In the genomic region with DNA sequence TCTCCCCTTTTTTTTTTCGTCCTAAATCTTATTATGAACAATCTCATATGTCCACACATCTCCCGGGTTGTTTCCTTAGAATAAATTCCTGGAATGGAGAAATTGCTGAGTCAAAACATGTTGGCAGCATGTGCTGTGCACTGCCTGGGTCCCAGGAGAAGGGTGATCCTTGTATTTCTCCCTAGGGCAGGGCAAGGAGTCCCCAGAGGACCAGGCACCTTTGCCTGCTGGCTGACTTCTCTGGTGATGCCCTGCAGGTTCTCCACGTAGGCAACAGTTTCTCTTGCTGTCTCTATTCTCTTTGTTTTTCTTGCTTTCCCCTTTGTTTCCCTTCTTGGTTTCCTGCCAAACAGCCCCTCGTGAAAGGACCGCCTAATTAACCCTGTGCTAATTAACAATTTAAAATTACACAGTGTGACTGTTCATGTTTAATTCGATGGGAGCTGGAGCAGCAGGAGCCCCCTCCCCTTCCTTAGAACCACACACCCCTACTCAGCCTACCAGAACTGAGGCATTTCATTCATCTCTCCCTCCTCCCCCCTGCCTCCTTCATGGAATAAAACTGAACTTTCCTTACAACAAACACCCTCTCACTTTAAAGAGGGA, we compare ENCODE assay signal across 14 mouse cellular contexts.
DNase-seq lines count a peak whose midpoint lies in the region; ATAC-seq and TF ChIP-seq lines count a peak whose summit lies in the region.
"Had no signal": no experiment of that assay in that cellular context is flagged by ENCODE, and none has a peak within 500 bp of the region (broad histone marks: within the 10 kb centered on the region; RNA-seq: fewer than 3 reads in every experiment).

No protein-coding gene starts in this region.

- no peaks in the 10 kb centered on the region for H3K27me3 ChIP-seq in heart, embryonic 14.5 days (ENCODE audit: control insufficient read depth, insufficient read depth, low read length)
- peaks cover 25% of the 10 kb centered on the region for H3K27me3 ChIP-seq in forebrain, embryonic 14.5 days (replicated peaks; ENCODE audit: control insufficient read depth, insufficient read depth, low read length)
- peaks cover 8% of the 10 kb centered on the region; the same call in 1 of the 2 replicates for H3K27me3 ChIP-seq in hindbrain, postnatal 0 days (ENCODE audit: insufficient read depth, low read length)
- no peaks in the 10 kb centered on the region for H3K27me3 ChIP-seq in neural tube, embryonic 14.5 days (ENCODE audit: control insufficient read depth, insufficient read depth, low read length)

- no peak for DNase-seq in heart, postnatal 4 days
- DNase-seq in forebrain, embryonic 14.5 days (ENCODE audit: low spot score): peak; percentile 94
- peak; percentile 74 for DNase-seq in hindbrain, postnatal 0 days (ENCODE audit: low spot score)
- DNase-seq in left cerebral cortex, postnatal 10 days (ENCODE audit: extremely low spot score in 1 of 2, low spot score in 2 of 2): no peak
- no peak for DNase-seq in c-Kit-positive CD71-positive TER-119-positive erythroid progenitor cells, embryonic 14.5 days (ENCODE audit: low spot score)
- DNase-seq: cerebellum, postnatal 14 days; heart, postnatal 14 days; kidney, adult 9 months; layer of hippocampus, adult 9-11 months; lung, adult 18-20 months had no signal

- no peak overlapping the region for H3K4me2 ChIP-seq in heart, embryonic 14.5 days (ENCODE audit: low read length)
- peak overlapping the region; percentile 35 for H3K4me2 ChIP-seq in forebrain, embryonic 14.5 days (ENCODE audit: low read length)
- H3K4me2 ChIP-seq in hindbrain, postnatal 0 days (ENCODE audit: low read depth, low read length): no peak overlapping the region
- 0 out of 2 replicates have a peak overlapping the region, but pooled peaks have one; percentile 11 for H3K4me2 ChIP-seq in neural tube, embryonic 14.5 days (ENCODE audit: low read depth, low read length)

- H3K9ac ChIP-seq in heart, embryonic 14.5 days (ENCODE audit: low read length): peak overlapping the region; percentile 1; the same call in 1 of the 2 replicates
- H3K9ac ChIP-seq in forebrain, embryonic 14.5 days (ENCODE audit: low read length): no peak overlapping the region
- H3K9ac ChIP-seq in hindbrain, postnatal 0 days (replicated peaks; ENCODE audit: low read length): no peak overlapping the region
- H3K9ac ChIP-seq in neural tube, embryonic 14.5 days (replicated peaks; ENCODE audit: low read depth, low read length): no peak overlapping the region

- H3K36me3 ChIP-seq in heart, embryonic 14.5 days (ENCODE audit: control insufficient read depth, insufficient read depth, low read length): peaks cover 11% of the 10 kb centered on the region
- H3K36me3 ChIP-seq in forebrain, embryonic 14.5 days (ENCODE audit: control insufficient read depth, insufficient read depth, low read length): peaks cover 12% of the 10 kb centered on the region
- no peaks in the 10 kb centered on the region for H3K36me3 ChIP-seq in hindbrain, postnatal 0 days (ENCODE audit: insufficient read depth, low read length)
- peaks cover 5% of the 10 kb centered on the region; the same call in 1 of the 2 replicates for H3K36me3 ChIP-seq in neural tube, embryonic 14.5 days (ENCODE audit: control insufficient read depth, insufficient read depth, low read length)

- 43% methylated on average over 6 of the region's 6 CpGs for WGBS in heart, embryonic 14.5 days
- 13% methylated on average over 6 of the region's 6 CpGs for WGBS in forebrain, embryonic 14.5 days
- WGBS in hindbrain, postnatal 0 days: 10% methylated on average over 6 of the region's 6 CpGs
- 22% methylated on average over 6 of the region's 6 CpGs for WGBS in neural tube, embryonic 14.5 days

- peaks cover 0 to 4% of the 10 kb centered on the region in 2 experiments; a peak in 2 of 4 replicates for H3K4me1 ChIP-seq in heart, embryonic 14.5 days (ENCODE audit: control insufficient read depth in 2 of 2, insufficient read depth in 2 of 2, low read length in 2 of 2)
- peaks cover 21% of the 10 kb centered on the region for H3K4me1 ChIP-seq in forebrain, embryonic 14.5 days (ENCODE audit: control insufficient read depth, insufficient read depth, low read length)
- H3K4me1 ChIP-seq in hindbrain, postnatal 0 days (ENCODE audit: insufficient read depth, low read length): no peaks in the 10 kb centered on the region; the same call in 1 of the 2 replicates
- H3K4me1 ChIP-seq in neural tube, embryonic 14.5 days (ENCODE audit: control insufficient read depth, insufficient read depth, low read length): peaks cover 25% of the 10 kb centered on the region
- H3K4me1 ChIP-seq: megakaryocyte, embryonic 14.5 days had no signal

- no peak for TF ChIP-seq CTCF in hindbrain, postnatal 0 days (IDR thresholded peaks at IDR 0.05; ENCODE audit: low read depth)

- no peak for ATAC-seq in heart, embryonic 14.5 days (ENCODE audit: insufficient number of reproducible peaks, insufficient read depth, low FRiP score, low read depth)
- peak; percentile 91 for ATAC-seq in forebrain, embryonic 14.5 days
- ATAC-seq in hindbrain, postnatal 0 days: 0 out of 2 replicates have a peak, but pooled peaks have one; percentile 46
- peak; percentile 75; the same call in 1 of the 2 replicates for ATAC-seq in neural tube, embryonic 14.5 days (ENCODE audit: low read depth)
- ATAC-seq in frontal cortex, adult (ENCODE audit: low TSS enrichment): no peak

- intact Hi-C loops in left cerebral cortex, postnatal 10 days (cut with DNase I): no loop called here

- H3K27ac ChIP-seq in heart, embryonic 14.5 days (replicated peaks in 1 of 2; ENCODE audit: control insufficient read depth in 1 of 2, insufficient read depth in 1 of 2, low read depth in 2 of 2, low read length in 2 of 2): no peak overlapping the region
- H3K27ac ChIP-seq in forebrain, embryonic 14.5 days (ENCODE audit: low read depth, low read length): peak overlapping the region; percentile 58; the same call in 1 of the 2 replicates
- no peak overlapping the region for H3K27ac ChIP-seq in hindbrain, postnatal 0 days
- H3K27ac ChIP-seq in neural tube, embryonic 14.5 days (ENCODE audit: low read depth, low read length): 0 out of 2 replicates have a peak overlapping the region, but pooled peaks have one; percentile 35

- H3K4me3 ChIP-seq in heart, embryonic 14.5 days (ENCODE audit: control insufficient read depth in 1 of 2, insufficient read depth in 1 of 2, low read depth in 1 of 2, low read length in 2 of 2): no peak overlapping the region
- no peak overlapping the region for H3K4me3 ChIP-seq in forebrain, embryonic 14.5 days (ENCODE audit: low read depth, low read length)
- H3K4me3 ChIP-seq in hindbrain, postnatal 0 days (ENCODE audit: low read length): no peak overlapping the region
- H3K4me3 ChIP-seq in neural tube, embryonic 14.5 days (ENCODE audit: low read depth, low read length): no peak overlapping the region
- H3K4me3 ChIP-seq: megakaryocyte, embryonic 14.5 days had no signal

- H3K9me3 ChIP-seq in heart, embryonic 14.5 days (ENCODE audit: control insufficient read depth, low read length): 0 out of 2 replicates have a peak, but pooled peaks cover 10% of the 10 kb centered on the region
- peaks cover 5% of the 10 kb centered on the region for H3K9me3 ChIP-seq in forebrain, embryonic 14.5 days (replicated peaks; ENCODE audit: control insufficient read depth, low read length)
- H3K9me3 ChIP-seq in hindbrain, postnatal 0 days (ENCODE audit: low read length): no peaks in the 10 kb centered on the region; the same call in 1 of the 2 replicates
- H3K9me3 ChIP-seq in neural tube, embryonic 14.5 days (ENCODE audit: control insufficient read depth, low read length): no peaks in the 10 kb centered on the region

Comparison
In these comparisons a context has a peak if more than half of its experiments do, and no peak if none do; other contexts are left out.
1. ATAC-seq: peak in forebrain, embryonic 14.5 days (single experiment), hindbrain, postnatal 0 days (single experiment) and neural tube, embryonic 14.5 days (single experiment); none in heart, embryonic 14.5 days (single experiment) and frontal cortex, adult (single experiment).
2. H3K27ac ChIP-seq: peak in forebrain, embryonic 14.5 days (single experiment) and neural tube, embryonic 14.5 days (single experiment); none in heart, embryonic 14.5 days (0 of 2) and hindbrain, postnatal 0 days (single experiment).
3. H3K4me2 ChIP-seq: peak in forebrain, embryonic 14.5 days (single experiment) and neural tube, embryonic 14.5 days (single experiment); none in heart, embryonic 14.5 days (single experiment) and hindbrain, postnatal 0 days (single experiment).
4. DNase-seq: peak in forebrain, embryonic 14.5 days (single experiment) and hindbrain, postnatal 0 days (single experiment); none in heart, postnatal 4 days (single experiment), left cerebral cortex, postnatal 10 days (0 of 2) and c-Kit-positive CD71-positive TER-119-positive erythroid progenitor cells, embryonic 14.5 days (single experiment).